Mouse (Mus musculus) bone marrow macrophage, adult 2 months (primary cell): ENCODE measurements around the gene Cdkl3. TPM values are rescaled to one million over a fixed set of nuclear protein-coding genes. Genes with fewer than 3 reads are reported as not detected.

ENCODE experiments used
- H3K27ac ChIP-seq: 2 replicates; pipeline ENCODE4 v1.5.1; 2012; ENCODE audit warnings: low read depth, low read length; ENCODE audit not compliant: insufficient read depth
- H3K4me1 ChIP-seq: 2 replicates; pipeline ENCODE4 v1.6.1; 2012; ENCODE audit warnings: low read length; ENCODE audit not compliant: control insufficient read depth, insufficient read depth
- H3K4me3 ChIP-seq: 2 replicates; pipeline ENCODE4 v1.5.1; 2012; ENCODE audit warnings: mild to moderate bottlenecking, low read length, moderate library complexity; ENCODE audit not compliant: insufficient read depth
- CTCF ChIP-seq: IDR thresholded peaks from 2 replicates; pipeline ENCODE4 v1.5.1; 2012; ENCODE audit warnings: low read depth, mild to moderate bottlenecking, low read length, moderate library complexity
- POLR2A ChIP-seq: IDR thresholded peaks from 2 replicates; pipeline ENCODE4 v1.6.1; 2012; ENCODE audit warnings: mild to moderate bottlenecking, low read depth, low read length, borderline replicate concordance
- polyA plus RNA-seq: library from polyadenylated mRNA; stranded (reverse); fragments of >200 nt; gene quantifications from 2 replicates; pipeline ENCODE4 v1.2.4, GENCODE M21; 2012; ENCODE audit not compliant: missing spikeins, insufficient read depth, insufficient read length

Cdkl3 gene
- polyA plus RNA-seq, 1 experiment, result 0.86 TPM

DNA sequence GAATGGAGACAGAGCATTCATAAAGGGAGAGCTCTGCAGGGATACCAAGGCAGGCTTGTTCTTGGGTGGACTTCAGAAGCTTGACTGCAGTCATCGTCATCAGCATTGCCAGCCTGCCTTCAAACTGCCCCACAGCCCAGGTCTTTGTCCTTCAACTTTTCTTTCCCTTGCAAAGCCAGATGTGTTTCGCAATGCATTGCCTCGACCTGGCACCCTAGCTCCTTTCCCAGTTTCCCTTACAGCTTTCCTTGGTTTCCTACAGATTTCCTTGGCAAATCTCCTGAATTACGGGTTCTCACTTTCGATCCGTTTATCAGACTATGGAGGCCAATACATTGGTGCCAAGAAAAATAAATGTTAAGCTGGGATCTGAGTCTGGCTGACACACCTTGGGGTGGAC, 49.4 kb downstream of the Cdkl3 start:
- no peak for TF ChIP-seq POLR2A
- TF ChIP-seq CTCF, result no peak
- H3K4me1 ChIP-seq, result peaks cover 20% of the 10 kb centered on the region
- H3K27ac ChIP-seq, result no peak overlapping the region
- H3K4me3 ChIP-seq, result no peak overlapping the region

DNA sequence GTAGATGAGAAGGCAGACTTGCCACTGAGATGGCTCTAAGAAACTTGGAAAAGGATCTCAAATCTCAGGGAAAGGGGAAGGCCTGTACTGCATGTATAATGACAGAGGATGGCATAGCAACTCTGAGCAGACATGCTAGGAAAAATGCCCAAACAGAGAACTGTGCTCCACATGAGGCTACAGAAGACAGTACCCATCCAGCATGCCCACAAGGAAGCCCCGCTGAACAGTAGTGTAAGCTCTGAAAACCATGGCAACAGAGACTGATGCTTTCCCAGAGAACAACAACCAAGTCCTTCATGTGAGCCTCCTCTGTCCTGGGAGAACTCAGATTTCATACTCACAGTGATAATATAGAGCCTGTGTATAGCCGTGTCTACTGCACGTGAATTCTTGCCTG, 50.7 kb downstream of the Cdkl3 start:
- TF ChIP-seq CTCF, result no peak
- TF ChIP-seq POLR2A, result no peak
- H3K4me3 ChIP-seq, result no peak overlapping the region
- H3K4me1 ChIP-seq, result peaks cover 22% of the 10 kb centered on the region
- H3K27ac ChIP-seq, result no peak overlapping the region

DNA sequence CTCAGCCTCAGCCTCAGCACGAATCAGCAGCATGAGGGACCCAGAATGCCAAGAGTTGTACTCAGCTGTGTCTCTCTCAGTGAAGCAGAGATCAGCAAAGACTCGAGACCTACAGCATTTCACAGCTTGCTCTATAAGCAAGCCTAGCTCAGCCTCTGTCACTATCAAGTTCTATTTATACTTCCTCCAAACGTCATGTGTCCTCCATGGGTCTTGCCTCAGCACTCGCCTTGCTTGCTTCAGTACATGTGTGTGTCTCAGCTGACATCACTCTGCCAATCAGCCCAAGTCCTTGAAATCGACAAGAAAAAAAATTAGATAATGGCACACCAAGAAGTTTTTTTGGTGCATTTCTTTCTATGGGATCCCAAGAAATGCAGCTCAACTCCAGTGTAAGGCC, 52.2 kb downstream of the Cdkl3 start:
- no peak for TF ChIP-seq POLR2A
- no peak for TF ChIP-seq CTCF
- Histone ChIP-seq H3K27ac (peak overlapping the region; percentile 36), H3K4me1 (peaks cover 22% of the 10 kb centered on the region), H3K4me3 (no peak overlapping the region)

DNA sequence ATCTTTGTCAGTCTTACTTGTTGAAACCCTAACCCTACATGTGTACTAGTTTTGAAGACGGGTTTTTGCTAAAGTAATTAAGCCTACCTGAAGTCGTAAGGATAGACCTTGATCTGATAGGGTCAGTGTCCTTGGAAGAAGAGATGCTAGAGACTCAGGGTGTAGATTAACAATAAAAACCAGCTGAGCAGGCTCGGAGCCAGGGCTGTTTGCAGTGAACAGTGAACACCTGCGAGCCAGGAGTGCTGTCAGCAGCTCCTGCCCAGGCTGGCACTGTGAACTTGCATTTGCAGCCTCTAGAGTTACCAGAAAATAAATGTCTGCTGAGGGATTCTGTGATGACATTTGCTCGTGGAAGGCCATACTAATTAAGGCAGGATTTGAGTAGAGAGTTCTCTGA, 55.0 kb downstream of the Cdkl3 start:
- Histone ChIP-seq H3K4me1 (peaks cover 23% of the 10 kb centered on the region), H3K27ac (no peak overlapping the region), H3K4me3 (no peak overlapping the region)
- TF ChIP-seq POLR2A (no peak), CTCF (no peak)

DNA sequence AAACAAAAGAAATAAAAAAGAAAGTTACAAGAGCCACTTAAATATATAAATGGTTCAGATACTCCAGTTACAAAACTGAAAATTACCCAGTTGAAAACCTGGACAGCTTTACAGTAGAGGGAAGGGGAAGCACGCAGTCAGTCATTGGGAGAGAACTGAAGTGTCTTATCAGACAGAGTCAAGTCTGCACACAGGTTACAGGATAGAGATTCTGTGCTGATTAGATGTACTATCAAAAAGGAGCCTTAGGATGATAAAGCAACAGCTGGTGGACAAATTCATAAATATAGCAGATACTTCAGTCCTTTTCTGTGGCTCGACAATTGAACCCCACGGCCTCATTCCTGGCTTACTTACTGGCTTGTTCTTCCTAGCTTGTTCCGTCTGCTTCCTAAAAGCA, 56.3 kb downstream of the Cdkl3 start:
- Histone ChIP-seq H3K27ac (no peak overlapping the region), H3K4me1 (peaks cover 28% of the 10 kb centered on the region), H3K4me3 (no peak overlapping the region)
- TF ChIP-seq POLR2A (no peak), CTCF (no peak)

DNA sequence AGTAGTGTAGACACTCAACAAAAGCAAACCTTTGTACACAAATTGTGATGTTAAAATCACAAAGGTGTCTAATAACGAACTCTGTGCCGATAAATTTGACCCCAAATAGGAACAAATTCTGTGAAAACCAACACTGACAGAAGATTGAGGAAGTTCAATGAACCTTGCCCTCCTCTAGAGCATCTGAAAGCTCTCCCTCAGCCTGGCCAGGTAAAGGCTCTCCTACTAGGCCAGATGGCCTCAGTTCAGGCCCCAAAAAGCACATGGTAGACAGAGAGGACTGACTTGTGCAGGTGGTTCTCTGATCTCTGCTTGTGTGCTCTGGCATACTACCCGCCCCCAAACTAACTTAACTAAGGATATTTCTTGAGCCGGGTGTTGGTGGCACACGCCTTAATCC, 58.4 kb downstream of the Cdkl3 start:
- no peak overlapping the region for H3K4me3 ChIP-seq

DNA sequence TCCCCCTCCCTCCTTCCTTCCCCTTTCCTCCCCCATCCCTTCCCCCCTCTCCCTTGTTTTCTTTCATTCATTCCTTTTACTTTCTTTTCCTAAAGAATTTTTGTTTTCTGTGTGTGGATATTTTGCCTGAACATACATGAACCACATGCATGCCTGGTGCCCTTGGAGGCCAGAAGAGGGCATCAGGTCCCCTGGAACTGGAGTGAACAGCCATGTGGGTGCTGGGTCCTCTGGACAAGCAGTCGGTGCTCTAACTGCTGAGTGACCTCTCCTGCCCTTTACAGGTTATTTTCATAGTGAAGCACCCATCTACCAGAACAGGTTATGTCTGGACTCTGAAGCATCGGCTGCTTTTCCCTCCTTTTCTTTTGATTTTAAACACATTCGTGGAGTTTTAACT, 60.4 kb downstream of the Cdkl3 start:
- Histone ChIP-seq H3K27ac (no peak overlapping the region), H3K4me1 (peaks cover 8% of the 10 kb centered on the region), H3K4me3 (no peak overlapping the region)
- peak; percentile 75 for TF ChIP-seq CTCF
- TF ChIP-seq POLR2A, result no peak

More for the DNA sequence above, 58.4 kb downstream of the Cdkl3 start:
- H3K4me1 ChIP-seq, result peaks cover 14% of the 10 kb centered on the region
- TF ChIP-seq CTCF (no peak), POLR2A (no peak)
- H3K27ac ChIP-seq, result no peak overlapping the region

DNA sequence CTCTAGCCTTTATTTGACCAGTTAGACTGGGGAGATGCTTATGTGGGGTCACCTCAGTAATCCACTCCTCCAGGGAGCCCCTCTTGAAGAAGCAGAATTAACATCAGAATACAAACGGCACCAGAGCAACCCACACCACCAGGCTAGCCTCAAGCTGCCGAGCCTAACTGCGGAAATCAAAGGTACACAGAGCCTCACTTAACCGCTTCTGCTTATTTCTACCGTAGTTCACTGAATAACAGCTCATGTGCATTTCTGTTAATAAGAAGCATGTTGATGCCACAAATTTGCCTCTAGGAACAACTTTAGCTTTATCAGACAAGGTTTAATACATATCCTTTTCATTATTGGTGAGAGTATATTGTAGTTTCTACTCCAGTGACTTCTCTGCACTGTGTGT, 61.8 kb downstream of the Cdkl3 start:
- TF ChIP-seq CTCF, result no peak
- no peak for TF ChIP-seq POLR2A
- H3K4me1 ChIP-seq, result peaks cover 8% of the 10 kb centered on the region
- peak overlapping the region; percentile 32 for H3K4me3 ChIP-seq
- H3K27ac ChIP-seq, result no peak overlapping the region

DNA sequence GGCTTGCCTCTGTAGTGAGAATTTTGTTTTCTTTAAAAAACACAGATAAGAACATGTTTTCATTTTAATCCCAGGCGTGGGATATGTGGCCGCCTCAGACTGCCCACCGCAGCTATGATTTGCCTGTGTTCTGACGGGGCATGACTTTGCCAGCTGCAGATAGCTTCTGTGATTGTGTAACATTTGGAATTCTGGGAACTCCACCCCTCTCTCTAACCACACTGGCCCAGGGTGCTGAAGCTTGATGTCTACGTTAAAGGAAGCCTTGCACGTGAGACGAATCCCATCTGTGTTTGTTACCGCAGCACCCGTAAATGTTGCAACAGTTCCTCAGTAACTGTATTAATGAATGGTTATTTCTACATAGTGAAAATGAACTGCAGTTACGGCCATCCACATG, 67.7 kb downstream of the Cdkl3 start:
- Histone ChIP-seq H3K4me3 (no peak overlapping the region), H3K27ac (no peak overlapping the region; the same call in 1 of the 2 replicates), H3K4me1 (peaks cover 29% of the 10 kb centered on the region)
- TF ChIP-seq CTCF, result no peak
- TF ChIP-seq POLR2A, result no peak

DNA sequence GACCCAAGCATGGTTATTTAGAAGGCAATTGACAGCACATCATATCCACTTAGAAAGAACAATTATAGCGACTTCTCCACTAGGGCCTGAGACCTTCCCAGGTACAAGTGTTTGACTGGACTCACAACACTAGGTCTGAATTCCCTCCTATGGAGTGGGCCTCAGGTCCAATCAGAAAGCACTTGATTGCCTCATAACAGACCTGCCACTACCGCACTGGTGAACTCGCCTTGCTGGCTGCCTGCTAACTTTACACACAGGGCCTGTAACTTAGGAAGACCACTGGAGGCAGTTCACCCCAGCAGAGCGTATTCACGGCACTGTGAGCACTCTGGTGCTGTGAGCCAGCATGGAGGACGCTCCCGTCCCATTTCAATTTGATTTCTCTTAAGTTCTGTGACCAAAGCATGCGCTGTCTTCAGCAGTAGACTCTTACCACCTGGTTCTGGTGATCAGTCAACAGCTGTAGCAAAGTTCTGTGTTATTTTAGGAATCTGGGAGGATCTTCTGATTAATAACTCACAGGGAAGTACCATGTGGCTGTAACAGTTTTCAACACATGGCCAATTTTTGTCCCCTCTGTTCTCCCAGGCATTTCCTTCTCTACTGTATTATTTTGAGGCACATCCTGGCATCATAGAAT, 69.6 kb downstream of the Cdkl3 start:
- Histone ChIP-seq H3K4me1 (peaks cover 44% of the 10 kb centered on the region), H3K4me3 (no peak overlapping the region), H3K27ac (no peak overlapping the region)
- TF ChIP-seq POLR2A, result no peak
- TF ChIP-seq CTCF, result no peak
